Mouse (Mus musculus) T-helper 2 cell (primary cell): ENCODE measurements around the gene Gpt2.

Experiments
- in situ Hi-C: fragments of 300-600 bp; cut with MboI, MseI; formaldehyde crosslinking; loops from one replicate; pipeline ENCODE4 v1.15.1; 2025; ENCODE audit warnings: high pct_unique_total_duplicates

The Gpt2 gene

GRCm38 (mm10) chr8:85492125-85492875, at the start of gene Gpt2:
Gpt2 (plus strand) TSS chr8:85492576.
- in situ Hi-C loops: no loop called here

- in situ Hi-C loops: no loop called here
Measured at GRCm38 (mm10) chr8:85444092-85444491, 48.3 kb upstream of the Gpt2 start.

DNA sequence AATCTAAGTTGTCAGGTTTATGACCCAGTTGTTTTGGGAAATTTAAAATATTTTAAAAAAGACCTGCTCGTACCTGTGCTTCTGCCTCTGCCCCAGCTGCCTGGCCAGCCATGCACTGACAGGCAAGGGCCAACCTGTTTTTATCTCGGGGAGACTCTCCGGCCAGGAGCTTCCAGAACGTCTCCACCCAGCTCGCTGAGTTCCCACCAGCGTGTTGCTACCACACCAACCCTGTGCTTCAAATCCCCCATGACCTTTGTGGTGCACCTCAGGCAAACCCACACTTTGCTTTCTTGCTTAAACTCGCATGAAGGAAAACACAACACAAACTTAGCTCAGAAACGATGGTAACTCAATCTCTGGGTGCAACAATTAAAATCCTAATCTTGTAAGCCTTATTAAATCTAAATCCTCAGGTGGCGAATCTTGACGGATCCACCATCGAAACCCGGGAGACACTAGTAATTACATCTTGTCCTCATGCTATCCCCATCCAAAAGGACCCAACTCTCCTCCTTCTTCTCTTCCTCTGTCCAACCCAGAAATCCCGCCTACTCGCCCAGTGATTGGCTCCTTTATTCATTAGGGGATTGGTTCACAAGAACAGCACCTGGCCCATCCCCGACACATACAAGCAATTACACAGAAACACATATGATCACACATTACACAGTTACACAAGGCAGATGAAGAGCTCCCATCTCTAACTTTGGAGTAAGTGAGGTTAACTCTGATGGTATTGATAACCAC, 46.3 kb upstream of the Gpt2 start:
- in situ Hi-C loops: no loop called here

DNA sequence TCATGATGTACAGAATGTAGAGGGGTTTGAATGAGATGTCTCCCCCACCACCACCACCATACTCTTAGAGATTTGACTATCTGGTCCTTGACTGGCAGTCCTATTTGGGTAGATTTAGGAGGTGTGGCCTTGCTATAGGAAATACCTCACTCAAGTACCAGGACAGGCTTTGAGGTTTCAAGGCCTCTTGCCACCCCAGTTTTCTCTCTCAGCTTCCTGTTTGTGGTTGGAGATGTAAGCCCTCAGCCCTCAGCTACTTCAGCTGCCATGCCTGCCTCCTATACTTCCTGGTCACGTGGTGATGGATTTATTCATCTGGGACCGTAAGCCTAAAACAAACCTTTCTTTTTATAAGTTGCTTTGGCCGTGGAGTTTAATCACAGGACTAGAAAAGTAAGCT, 42.0 kb upstream of the Gpt2 start:
- in situ Hi-C loops: no loop called here

GRCm38 (mm10) chr8:85452328-85452727, 40.0 kb upstream of the Gpt2 start:
- in situ Hi-C loops: no loop called here

GRCm38 (mm10) chr8:85453256-85453655, 39.1 kb upstream of the Gpt2 start:
- in situ Hi-C loops: no loop called here

DNA sequence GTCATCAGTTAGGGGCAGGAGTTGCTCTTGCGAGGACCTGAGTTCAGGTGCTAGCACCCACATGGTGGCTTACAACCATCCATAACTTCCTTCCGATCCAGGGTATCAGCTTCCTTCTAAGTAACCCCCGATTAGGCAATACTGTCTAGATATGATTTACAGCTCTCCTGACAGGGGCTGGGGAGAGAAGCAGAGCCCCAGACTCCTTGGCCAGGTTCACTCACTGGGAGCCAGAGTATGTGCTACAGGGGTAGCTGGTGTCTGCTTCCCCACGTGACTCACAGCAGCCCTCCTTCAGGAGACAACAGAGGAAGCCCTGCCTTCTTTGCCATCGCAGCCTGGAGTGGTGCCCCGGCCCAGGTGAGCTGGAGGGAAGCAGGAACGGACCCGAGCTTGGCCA, 37.6 kb upstream of the Gpt2 start:
- in situ Hi-C loops: loop anchor here (5.0 kb wide), 1 partner anchor 73 kb away; no protein-coding TSS in a partner anchor

DNA sequence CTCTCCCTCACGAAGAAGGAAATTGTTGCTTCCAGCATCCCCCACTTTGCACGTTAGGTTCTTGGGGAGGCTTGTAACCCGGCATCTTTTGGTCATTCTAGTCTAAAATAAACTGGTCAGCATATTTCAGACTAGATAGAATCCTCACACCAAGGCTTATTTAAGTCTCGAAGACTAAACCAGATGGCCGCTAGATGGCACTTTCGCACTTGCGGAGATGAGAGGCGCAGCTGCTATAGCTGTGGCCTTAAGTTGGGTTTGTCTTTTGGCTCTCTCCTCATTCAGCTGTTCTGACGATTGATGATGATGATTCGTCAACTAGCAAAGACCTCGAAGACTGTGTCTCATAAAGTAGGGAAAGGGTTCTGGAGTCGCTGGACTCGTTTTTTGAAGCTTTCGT, 35.8 kb upstream of the Gpt2 start:
- in situ Hi-C loops: loop anchor here (5.0 kb wide), 1 partner anchor 71 kb away; no protein-coding TSS in a partner anchor

DNA sequence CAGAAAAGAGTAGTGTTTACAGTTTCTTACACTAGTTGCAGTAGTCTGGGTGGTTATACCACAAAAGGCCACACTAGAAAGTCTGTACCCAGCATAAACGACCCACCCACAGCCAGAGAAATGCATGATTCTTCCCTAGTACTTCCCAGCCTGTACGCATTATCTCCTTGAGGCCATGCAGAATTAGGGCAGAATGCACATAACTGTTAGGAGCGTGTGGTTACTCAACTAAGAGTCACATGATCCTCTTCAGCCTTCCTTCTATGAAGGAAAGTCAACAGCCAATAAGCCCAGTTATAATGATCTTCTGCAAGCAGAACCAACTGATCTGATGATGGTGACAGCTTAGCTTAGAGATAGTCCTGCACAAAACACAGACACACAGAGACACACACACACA, 32.8 kb upstream of the Gpt2 start:
- in situ Hi-C loops: loop anchor here (5.0 kb wide), 1 partner anchor 68 kb away; no protein-coding TSS in a partner anchor

DNA sequence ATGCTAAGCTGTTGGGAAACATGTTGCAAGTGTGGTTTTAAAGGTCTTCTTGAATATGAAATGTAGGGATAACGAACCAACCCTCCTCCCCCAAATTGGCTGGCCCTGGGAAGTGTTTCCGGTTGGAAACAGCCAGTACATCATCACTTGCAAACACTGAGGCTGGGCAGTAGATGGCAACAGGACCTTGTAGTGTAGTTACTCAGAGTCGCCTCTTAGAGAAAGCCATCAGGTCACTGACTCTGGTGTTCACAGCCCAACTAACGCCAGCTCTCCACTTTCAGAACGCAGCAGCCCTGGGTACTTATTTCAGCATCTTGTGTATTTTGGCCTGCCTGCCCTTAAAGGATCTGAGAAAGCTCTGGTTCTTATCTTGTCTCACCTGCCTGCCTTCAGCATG, 31.6 kb upstream of the Gpt2 start:
- in situ Hi-C loops: no loop called here

- in situ Hi-C loops: no loop called here
Measured at GRCm38 (mm10) chr8:85461377-85461776, 31.0 kb upstream of the Gpt2 start.

DNA sequence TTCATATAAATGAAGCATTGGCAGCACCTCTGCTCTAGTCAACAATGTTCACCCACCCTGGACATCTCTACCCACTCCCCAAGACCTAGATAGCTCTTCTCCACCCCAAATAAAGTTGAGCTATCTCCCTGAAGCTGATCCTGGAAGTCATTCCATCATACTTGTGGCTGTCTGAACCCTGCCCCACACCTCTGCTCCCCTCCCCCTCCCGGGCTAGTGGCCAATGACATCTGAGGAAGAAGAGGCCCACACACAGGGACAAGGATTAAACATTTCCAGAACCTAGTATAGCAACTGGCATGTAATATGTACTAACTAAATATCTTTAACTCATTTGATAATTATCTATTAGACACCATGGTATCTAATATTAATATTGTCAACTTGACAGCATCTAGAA, 29.9 kb upstream of the Gpt2 start:
- in situ Hi-C loops: no loop called here

- in situ Hi-C loops: no loop called here
Measured at GRCm38 (mm10) chr8:85464316-85464715, 28.1 kb upstream of the Gpt2 start.

DNA sequence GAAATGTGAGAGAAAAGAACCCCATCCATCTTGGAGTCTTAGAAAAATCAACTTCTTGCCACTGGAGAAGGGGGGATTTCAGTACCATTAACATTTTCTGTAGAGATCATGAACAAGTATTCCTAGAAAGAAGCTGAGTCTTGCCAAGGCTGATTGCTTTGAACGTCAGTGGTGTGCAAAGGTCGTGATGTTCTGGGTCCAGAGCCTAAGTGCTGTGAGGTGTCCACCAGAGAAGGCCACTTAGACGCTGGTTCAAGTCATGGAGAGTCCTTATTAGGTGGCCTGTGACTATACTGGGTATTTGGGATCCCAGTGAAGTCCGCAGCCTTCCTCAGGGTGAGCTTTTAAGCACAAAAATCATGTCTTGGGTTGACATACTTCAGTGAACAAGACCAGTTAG, 26.3 kb upstream of the Gpt2 start:
- in situ Hi-C loops: loop anchor here (5.0 kb wide), 1 partner anchor 41 kb away; no protein-coding TSS in a partner anchor

GRCm38 (mm10) chr8:85470753-85471152, 21.6 kb upstream of the Gpt2 start:
- in situ Hi-C loops: no loop called here

DNA sequence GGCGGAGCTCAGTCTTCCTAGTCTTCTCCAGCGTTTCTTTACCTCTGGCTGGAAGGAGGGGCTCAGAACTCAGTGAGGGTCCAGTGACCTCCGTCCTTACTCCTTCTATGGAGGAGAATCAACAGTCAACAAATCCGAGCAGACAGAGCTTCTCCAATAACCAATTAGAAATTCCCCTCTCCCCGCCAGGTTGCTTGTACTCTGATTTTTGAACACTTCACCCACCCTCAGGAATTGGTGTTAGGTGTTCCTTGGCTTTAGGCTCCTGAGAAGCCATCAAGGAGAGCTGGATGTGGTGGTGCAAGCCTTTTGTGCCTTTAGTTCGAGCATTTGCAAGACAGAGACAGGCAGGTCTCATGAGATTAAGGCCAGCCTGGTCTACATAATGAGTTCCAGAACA, 19.6 kb upstream of the Gpt2 start:
- in situ Hi-C loops: no loop called here

DNA sequence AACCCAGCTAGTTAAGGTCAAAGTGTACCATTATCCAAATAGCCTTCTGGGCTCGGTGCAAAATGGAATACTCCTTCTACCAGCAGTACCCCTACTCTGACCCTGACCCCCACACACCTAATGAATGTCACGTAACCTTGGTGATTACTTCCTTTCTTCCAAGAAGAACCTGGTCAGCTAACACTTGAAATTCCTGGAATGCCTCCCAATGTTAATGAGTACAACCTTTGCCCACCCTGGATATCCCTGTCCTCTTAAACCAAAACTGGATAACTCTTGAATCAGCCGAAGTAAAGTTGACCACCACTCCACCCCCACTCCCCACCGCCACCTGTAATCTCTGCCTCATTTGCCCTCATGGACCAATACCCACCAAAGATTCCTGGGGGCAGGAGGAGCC, 19.1 kb upstream of the Gpt2 start:
- in situ Hi-C loops: no loop called here

DNA sequence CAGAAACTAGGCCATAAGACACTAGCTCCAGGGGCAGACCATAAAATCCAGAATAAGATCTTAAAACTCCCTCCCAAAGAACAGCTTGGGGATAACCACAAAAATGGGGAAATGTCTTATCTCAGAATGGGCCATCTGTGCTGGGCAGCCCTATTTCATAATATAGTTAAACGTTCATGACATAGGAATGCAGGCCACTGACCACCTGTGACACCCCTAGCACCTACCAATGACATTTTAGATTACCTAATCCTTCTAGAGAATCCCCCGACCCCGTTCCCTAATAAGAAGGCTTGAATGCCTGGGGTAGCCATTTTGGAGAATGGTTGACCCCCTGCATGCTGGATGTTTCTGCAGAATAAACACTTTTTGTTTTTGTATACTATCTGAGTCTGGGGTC, 17.5 kb upstream of the Gpt2 start:
- in situ Hi-C loops: no loop called here

GRCm38 (mm10) chr8:85476970-85477545, 15.3 kb upstream of the Gpt2 start:
- in situ Hi-C loops: no loop called here

DNA sequence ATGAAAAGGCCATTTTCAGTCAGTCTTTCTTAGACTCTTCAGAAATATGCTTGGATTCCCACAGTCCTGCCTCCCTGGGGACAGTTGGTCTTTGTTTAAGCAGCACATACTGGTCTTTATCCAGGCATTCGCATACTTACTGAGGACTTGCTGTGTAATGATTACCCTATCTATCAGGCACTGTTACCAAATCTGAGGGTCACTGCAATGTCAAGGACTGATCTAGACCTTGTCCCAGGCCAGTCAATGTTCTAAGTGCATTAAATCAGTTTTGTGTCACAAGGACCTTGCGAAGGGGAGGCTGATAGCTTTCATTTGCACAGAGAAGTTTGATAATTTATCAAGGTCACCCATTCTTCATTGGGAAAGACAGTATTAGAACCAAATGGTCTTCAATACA, 14.0 kb upstream of the Gpt2 start:
- in situ Hi-C loops: no loop called here

DNA sequence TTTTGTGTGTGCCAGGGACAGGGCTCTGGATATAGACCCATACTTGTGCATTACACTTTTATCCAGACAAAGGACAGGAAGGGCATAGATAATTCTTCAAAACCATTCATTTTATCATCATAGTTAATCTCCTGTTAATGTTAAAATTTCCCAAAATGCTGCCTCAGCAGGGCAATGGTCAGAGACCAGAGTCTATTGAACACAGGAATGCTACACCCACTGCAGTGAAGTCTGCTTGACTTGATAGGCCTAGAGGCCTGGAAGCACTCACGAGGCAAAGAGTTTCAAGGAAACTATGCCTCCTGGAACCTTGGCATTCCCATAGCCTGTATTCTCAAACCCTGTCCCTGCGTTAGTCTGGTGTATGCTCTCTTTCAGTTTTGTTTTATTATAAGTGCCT, 12.7 kb upstream of the Gpt2 start:
- in situ Hi-C loops: no loop called here

GRCm38 (mm10) chr8:85481900-85482299, 10.5 kb upstream of the Gpt2 start:
- in situ Hi-C loops: no loop called here

- in situ Hi-C loops: no loop called here
Measured at GRCm38 (mm10) chr8:85482427-85482826, 9.9 kb upstream of the Gpt2 start.
